Mouse (Mus musculus): ENCODE results near the gene Pitpnc1.

GRCm38 (mm10) chr11:107459828-107460227 lies 10.7 kb downstream of the Pitpnc1 start:
- TF ChIP-seq CTCF (IDR thresholded peaks at IDR 0.05; ENCODE audit: low read depth) (no peak), EP300 (IDR thresholded peaks at IDR 0.05; ENCODE audit: low read depth) (no peak)
